Mouse (Mus musculus): Measurements from ENCODE around the gene Sipa1l1.

- TF ChIP-seq EP300 (IDR thresholded peaks at IDR 0.05; ENCODE audit: low read depth) (no peak), CTCF (IDR thresholded peaks at IDR 0.05; ENCODE audit: low read depth) (no peak)
Measured at GRCm38 (mm10) chr12:82333999-82334398, 164.9 kb downstream of the Sipa1l1 start.
